Mouse (Mus musculus) fat pad, adult 2 months (tissue): ENCODE results near the gene Anxa3.

Source experiments
- DNase-seq: peaks from one replicate; pipeline ENCODE4 v3.0.0-alpha.2; 2011; ENCODE audit warnings: low read depth, low spot score; ENCODE audit errors: extremely low read depth

Anxa3 gene

GRCm38 (mm10) chr5:96834338-96834737, 41.2 kb downstream of the Anxa3 start:
- peak; percentile 25 for DNase-seq

GRCm38 (mm10) chr5:96847986-96848385, 54.8 kb downstream of the Anxa3 start:
- DNase-seq, result no peak

GRCm38 (mm10) chr5:96848386-96848785, 55.2 kb downstream of the Anxa3 start:
- DNase-seq, result no peak

GRCm38 (mm10) chr5:96849232-96849631, 56.1 kb downstream of the Anxa3 start:
- DNase-seq, result no peak

- no peak for DNase-seq
Measured at GRCm38 (mm10) chr5:96853451-96853850, 60.3 kb downstream of the Anxa3 start.

GRCm38 (mm10) chr5:96854350-96854749, 61.2 kb downstream of the Anxa3 start:
- no peak for DNase-seq

GRCm38 (mm10) chr5:96859938-96860337, 66.8 kb downstream of the Anxa3 start:
- DNase-seq, result no peak

GRCm38 (mm10) chr5:96867171-96867570, 74.0 kb downstream of the Anxa3 start:
- no peak for DNase-seq

GRCm38 (mm10) chr5:96868893-96869292, 75.8 kb downstream of the Anxa3 start:
- no peak for DNase-seq

GRCm38 (mm10) chr5:96870996-96871395, 77.9 kb downstream of the Anxa3 start:
- DNase-seq, result no peak

- no peak for DNase-seq
Measured at GRCm38 (mm10) chr5:96878178-96878577, 85.0 kb downstream of the Anxa3 start.

GRCm38 (mm10) chr5:96878851-96879540, 85.9 kb downstream of the Anxa3 start:
- no peak for DNase-seq

- no peak for DNase-seq
Measured at GRCm38 (mm10) chr5:96880231-96880630, 87.1 kb downstream of the Anxa3 start.

- no peak for DNase-seq
Measured at GRCm38 (mm10) chr5:96881118-96881517, 88.0 kb downstream of the Anxa3 start.

- DNase-seq, result no peak
Measured at GRCm38 (mm10) chr5:96881613-96882012, 88.5 kb downstream of the Anxa3 start.

- no peak for DNase-seq
Measured at GRCm38 (mm10) chr5:96885202-96885601, 92.1 kb downstream of the Anxa3 start.

- DNase-seq, result no peak
Measured at GRCm38 (mm10) chr5:96888396-96888795, 95.3 kb downstream of the Anxa3 start.

GRCm38 (mm10) chr5:96890367-96890766, 97.2 kb downstream of the Anxa3 start:
- no peak for DNase-seq
